Mouse (Mus musculus) embryonic facial prominence, embryonic 14.5 days (tissue): ENCODE results near the gene Neurog1. TPM values are rescaled to one million over a fixed set of nuclear protein-coding genes. Genes with fewer than 3 reads are reported as not detected.
A peak's percentile ranks its signal among the peaks of the same experiment; 100 is the strongest.

Source experiments
- ATAC-seq: fragments of 200-750 bp; cut with Nextera tagmentation; 2 replicates; pipeline ENCODE4 v1.8.0; 2017; ENCODE audit warnings: low read depth, moderate number of reproducible peaks, moderate TSS enrichment
- DNase-seq: peaks from one replicate; pipeline ENCODE4 v3.0.0-alpha.2; 2015; ENCODE audit warnings: low spot score
- H3K27ac ChIP-seq: fragments of 300-500 bp; sonication (generic); replicated peaks from 2 replicates; pipeline ENCODE4 v1.5.1; 2014; ENCODE audit warnings: low read depth, mild to moderate bottlenecking, low read length, moderate library complexity
- H3K27me3 ChIP-seq: fragments of 300-500 bp; sonication (generic); replicated peaks from 2 replicates; pipeline ENCODE4 v1.6.1; 2014; ENCODE audit warnings: low read length; ENCODE audit not compliant: control insufficient read depth, insufficient read depth
- H3K36me3 ChIP-seq: fragments of 300-500 bp; sonication (generic); 2 replicates; pipeline ENCODE4 v1.6.1; 2014; ENCODE audit warnings: low read length, mixed read lengths; ENCODE audit not compliant: control insufficient read depth, insufficient read depth
- H3K4me1 ChIP-seq: fragments of 300-500 bp; sonication (generic); 2 replicates; pipeline ENCODE4 v1.6.1; 2014; ENCODE audit warnings: antibody characterized with exemption, low read length; ENCODE audit not compliant: control insufficient read depth, insufficient read depth
- H3K4me2 ChIP-seq: fragments of 300-500 bp; sonication (generic); 2 replicates; pipeline ENCODE4 v1.6.1; 2014; ENCODE audit warnings: low read depth, mild to moderate bottlenecking, low read length, moderate library complexity, mixed read lengths
- H3K4me3 ChIP-seq: fragments of 300-500 bp; sonication (generic); 2 replicates; pipeline ENCODE4 v1.5.1; 2014; ENCODE audit warnings: low read depth, mild to moderate bottlenecking, low read length
- H3K9ac ChIP-seq: fragments of 300-500 bp; sonication (generic); 2 replicates; pipeline ENCODE4 v1.6.1; 2014; ENCODE audit warnings: low read depth, mild to moderate bottlenecking, low read length, moderate library complexity, mixed read lengths
- H3K9me3 ChIP-seq: fragments of 300-500 bp; sonication (generic); 2 replicates; pipeline ENCODE4 v1.6.1; 2016; ENCODE audit warnings: low read length; ENCODE audit not compliant: control insufficient read depth
- WGBS: fragments of 180-500 bp; shearing (Covaris S2); extraction: QIAGEN DNeasy Blood & Tissue Kit; methylation state at CpG from one replicate; pipeline ENCODE4 v1.1.7; 2014; 5-methylcytosine and 5-hydroxymethylcytosine counted together
- polyA plus RNA-seq: library from polyadenylated mRNA; unstranded; fragments of >200 nt; fragmentation: Nextera tagmentation; extraction: Ambion mirVana; gene quantifications from 2 replicates; pipeline ENCODE4 v1.2.1, GENCODE M21; 2014

Gene Neurog1
- polyA plus RNA-seq, 1 experiment from 2014 or later: 1.7 TPM

DNA sequence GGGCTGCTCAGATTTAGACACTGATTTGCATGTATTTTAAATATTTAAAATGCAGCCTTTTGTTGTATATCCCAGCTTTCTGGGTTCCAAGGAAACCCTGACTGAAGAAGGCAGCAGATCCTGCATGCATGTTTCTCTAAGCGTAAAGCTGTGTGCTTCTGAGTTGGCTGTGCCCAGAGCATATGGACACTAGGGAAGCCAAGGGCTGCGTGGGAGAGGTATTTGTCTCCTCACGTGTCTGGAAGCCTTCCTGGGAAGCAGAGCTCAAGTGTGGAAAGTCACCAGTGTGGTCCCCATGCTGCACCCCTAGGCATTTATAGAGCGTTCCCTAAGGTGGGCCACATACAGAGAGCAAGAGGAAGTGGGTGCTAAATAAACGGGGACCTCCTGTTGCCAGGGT is 13.7 kb upstream of the Neurog1 start:
- Histone ChIP-seq H3K36me3 (no peaks in the 10 kb centered on the region), H3K4me2 (no peak overlapping the region), H3K27me3 (peaks cover 32% of the 10 kb centered on the region), H3K4me1 (no peaks in the 10 kb centered on the region), H3K9ac (no peak overlapping the region), H3K9me3 (no peaks in the 10 kb centered on the region), H3K27ac (no peak overlapping the region), H3K4me3 (no peak overlapping the region)
- ATAC-seq (no peak), DNase-seq (no peak)
- 63% methylated on average over 5 of the region's 5 CpGs for WGBS

DNA sequence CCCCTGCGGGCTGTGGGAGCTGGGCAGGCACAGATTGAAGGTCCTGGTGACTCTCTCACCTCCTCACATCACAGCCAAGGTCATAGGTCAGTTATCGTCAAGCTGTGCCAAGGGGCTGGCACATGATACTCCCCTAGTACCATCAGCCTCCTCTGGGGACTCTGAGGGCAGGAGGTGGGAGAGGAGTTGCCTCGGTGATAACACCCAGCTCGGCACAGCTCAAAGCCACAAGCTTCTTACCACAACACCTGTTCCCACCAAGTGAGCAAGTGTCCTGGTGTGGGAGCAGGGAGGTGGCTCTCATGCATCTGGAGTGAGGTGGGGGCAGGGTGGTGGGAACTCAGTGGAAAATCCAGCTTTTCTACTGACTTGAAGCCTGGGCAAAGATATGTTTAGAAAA is 10.3 kb upstream of the Neurog1 start:
- Histone ChIP-seq H3K9me3 (no peaks in the 10 kb centered on the region), H3K4me3 (no peak overlapping the region), H3K27me3 (peaks cover 65% of the 10 kb centered on the region), H3K36me3 (no peaks in the 10 kb centered on the region), H3K27ac (no peak overlapping the region), H3K4me2 (no peak overlapping the region), H3K9ac (no peak overlapping the region), H3K4me1 (no peaks in the 10 kb centered on the region)
- WGBS: 38% methylated on average over 4 of the region's 4 CpGs
- DNase-seq (no peak), ATAC-seq (peak; percentile 62)

DNA sequence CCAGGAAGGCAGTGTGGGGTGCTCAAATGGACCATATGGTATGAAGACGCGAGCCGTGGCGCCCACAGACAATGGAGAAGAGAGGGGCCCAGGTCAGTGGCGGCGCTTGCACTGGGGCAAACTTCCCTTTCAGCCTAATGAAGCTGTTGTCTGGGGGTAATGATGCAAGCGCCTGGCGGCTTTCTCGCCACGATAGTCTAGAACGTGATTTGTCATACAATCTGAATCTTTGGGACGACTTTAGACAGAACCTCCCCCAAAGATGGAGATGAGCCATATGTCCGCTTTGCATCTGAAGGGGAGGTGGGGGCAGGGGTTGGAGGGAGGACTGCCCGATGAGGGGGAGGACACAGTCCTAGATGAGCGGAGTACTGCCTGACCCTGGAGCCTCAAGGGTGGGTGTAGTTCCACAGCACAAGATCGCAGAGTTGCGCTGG is 8.4 kb upstream of the Neurog1 start:
- Histone ChIP-seq H3K27ac (no peak overlapping the region), H3K9ac (no peak overlapping the region), H3K27me3 (peaks cover 84% of the 10 kb centered on the region), H3K36me3 (no peaks in the 10 kb centered on the region), H3K4me3 (no peak overlapping the region), H3K9me3 (no peaks in the 10 kb centered on the region), H3K4me2 (no peak overlapping the region), H3K4me1 (no peaks in the 10 kb centered on the region)
- DNase-seq: no peak
- no peak for ATAC-seq
- 3% methylated on average over 17 of the region's 17 CpGs for WGBS

DNA sequence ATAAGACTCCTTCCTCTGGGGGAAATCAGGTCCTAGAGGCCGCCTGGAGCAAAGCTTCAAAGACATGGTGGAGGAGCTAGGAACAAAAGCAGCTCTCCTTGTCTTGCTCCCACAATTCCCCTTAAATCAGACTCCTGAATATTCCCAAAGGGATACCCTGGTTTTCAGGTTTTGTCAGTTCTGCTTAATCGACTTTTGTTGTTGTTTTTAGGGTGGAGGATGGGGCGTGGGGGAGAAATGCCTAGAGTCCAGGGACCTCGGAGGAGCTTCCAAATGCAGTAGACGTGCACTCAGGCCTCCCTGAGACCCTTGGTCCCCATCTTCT is 7.9 kb upstream of the Neurog1 start:
- H3K36me3 ChIP-seq: no peaks in the 10 kb centered on the region
- no peaks in the 10 kb centered on the region for H3K9me3 ChIP-seq
- ATAC-seq (no peak), DNase-seq (no peak)
- WGBS: 4% methylated on average over 5 of the region's 5 CpGs
- no peaks in the 10 kb centered on the region for H3K4me1 ChIP-seq
- 0 out of 2 replicates have a peak overlapping the region, but pooled peaks have one; percentile 29 for H3K4me3 ChIP-seq
- H3K27ac ChIP-seq: no peak overlapping the region
- no peak overlapping the region for H3K9ac ChIP-seq
- peaks cover 87% of the 10 kb centered on the region for H3K27me3 ChIP-seq
- no peak overlapping the region for H3K4me2 ChIP-seq

DNA sequence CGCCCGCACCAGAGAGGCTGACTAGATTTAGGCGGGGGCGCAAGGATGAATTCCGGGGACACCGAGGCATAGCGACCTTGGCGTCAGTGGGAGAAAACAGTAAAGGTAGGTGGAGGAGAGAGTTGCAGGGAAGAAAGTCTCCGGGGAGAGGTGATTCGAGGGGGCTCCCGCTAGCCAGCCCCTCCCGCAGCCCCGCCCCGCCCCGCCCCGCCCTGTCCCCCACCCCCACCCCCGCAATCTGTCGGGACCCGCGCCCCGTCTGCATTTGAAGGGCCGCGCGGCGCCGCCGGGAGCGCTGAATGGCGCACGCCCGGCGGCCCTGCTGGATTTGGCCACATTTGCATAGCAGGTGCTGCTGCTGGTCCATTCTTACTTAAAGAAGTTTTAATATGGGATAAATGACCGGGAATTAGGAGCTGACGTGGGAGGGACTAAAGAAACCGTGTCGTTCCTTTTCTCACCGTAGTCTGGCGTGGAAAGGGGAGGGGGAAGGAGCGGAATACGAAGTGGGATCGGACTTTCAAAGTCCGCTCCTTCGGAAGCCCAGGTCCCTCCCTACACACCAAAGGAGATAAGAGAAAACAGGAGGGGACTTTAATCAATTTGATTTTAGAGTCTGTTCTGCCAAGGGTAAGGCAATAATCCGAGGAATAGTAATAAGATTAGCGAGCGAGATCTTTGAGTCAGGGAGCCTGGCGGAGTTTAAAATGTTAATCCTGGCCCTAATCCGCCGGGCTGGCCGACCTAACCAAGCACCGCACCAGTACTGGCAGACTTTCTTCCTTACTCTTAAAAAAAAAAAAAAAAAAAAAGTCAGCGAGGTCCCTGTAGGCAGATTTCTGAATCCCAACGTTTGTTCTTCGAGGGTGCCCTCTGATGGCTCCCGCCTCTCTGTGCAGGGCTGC is 7.3 kb upstream of the Neurog1 start:
- H3K4me1 ChIP-seq: no peaks in the 10 kb centered on the region
- under 1% methylated on average over 45 of the region's 55 CpGs for WGBS
- DNase-seq: no peak

DNA sequence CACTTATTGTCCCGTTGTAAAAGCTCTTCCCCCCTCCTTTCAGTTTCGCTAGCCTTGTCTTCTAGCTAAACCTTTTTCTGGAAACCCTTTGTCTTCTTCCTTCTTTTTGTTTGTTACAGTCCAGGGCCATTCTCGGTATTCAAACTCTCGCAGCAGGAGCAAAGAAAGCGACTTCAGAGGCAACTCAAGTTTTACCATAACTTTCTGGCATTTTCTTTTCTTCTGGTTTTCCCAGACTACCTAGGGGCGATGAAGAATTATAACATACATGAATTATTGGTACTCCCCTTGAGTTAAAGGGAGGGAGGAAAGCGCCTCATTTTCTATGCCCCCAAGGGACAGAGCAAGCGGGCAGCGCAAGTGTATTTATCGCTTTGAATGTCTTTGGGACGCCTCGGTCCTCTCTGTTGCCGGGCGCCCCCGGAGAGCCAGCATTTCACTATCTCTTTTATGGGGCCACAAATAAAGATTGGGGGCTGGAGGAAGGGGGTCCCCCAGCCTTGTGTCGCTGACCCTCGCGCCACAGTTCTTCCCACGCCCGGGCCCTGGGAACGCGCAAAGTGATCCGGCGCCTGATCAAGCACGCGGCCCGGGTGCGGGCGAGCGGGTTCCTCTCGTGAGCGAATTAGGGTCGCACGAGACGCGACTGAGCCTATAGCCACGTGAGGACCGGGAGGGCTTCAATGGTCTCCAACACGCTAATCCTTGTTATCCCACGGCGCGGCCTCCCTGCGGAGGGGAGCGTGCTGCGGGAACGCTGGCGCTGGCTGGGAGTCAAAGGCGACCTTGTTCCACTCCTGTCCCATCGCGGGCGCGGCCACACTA is 6.4 kb upstream of the Neurog1 start:
- H3K4me1 ChIP-seq: no peaks in the 10 kb centered on the region
- WGBS: under 1% methylated on average over 52 of the region's 52 CpGs
- peak overlapping the region; percentile 29 for H3K4me3 ChIP-seq
- H3K36me3 ChIP-seq: no peaks in the 10 kb centered on the region
- no peaks in the 10 kb centered on the region for H3K9me3 ChIP-seq
- H3K9ac ChIP-seq: 0 out of 2 replicates have a peak overlapping the region, but pooled peaks have one; percentile 1
- no peak for ATAC-seq
- no peak overlapping the region for H3K27ac ChIP-seq
- H3K4me2 ChIP-seq: peak overlapping the region; percentile 49
- DNase-seq: no peak
- H3K27me3 ChIP-seq: peaks cover 94% of the 10 kb centered on the region

More for the DNA sequence above, 7.3 kb upstream of the Neurog1 start:
- Histone ChIP-seq H3K27ac (no peak overlapping the region), H3K4me3 (peak overlapping the region; percentile 29), H3K4me2 (peak overlapping the region; percentile 49), H3K27me3 (peaks cover 87% of the 10 kb centered on the region), H3K36me3 (no peaks in the 10 kb centered on the region), H3K9me3 (no peaks in the 10 kb centered on the region), H3K9ac (0 out of 2 replicates have a peak overlapping the region, but pooled peaks have one; percentile 1)
- ATAC-seq: no peak

DNA sequence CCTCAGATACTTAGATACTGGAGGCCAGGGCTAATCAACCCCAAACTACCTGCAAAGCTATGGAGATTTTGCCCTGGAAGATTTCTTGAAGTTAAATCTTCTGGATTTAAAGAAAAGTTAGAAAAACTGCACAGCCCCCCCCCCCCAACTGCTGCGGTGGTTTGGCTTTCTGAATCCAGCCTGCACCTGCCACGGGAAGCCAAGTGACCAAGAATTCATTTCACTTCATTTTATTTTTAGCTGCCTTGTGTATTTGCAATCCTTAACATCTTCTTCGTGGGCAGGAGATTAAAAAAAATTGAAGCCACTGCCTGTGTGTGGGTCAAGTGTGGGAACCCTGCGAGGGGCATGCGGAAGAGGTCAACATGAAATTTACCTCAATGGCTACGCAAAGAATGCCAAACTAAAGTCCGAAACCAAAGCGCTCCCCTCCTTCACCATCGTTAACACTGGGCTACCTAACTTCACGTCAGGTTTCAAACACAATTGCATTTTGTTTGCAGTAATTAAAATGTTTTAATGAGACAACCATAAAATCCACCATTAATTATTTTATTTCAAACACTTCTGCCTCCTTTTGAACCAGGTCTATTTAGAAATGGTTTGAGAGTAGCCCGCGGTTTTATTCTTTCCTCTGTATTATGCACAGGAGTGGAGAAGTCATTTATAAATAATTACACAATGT is 5.6 kb upstream of the Neurog1 start:
- Histone ChIP-seq H3K4me1 (no peaks in the 10 kb centered on the region), H3K36me3 (no peaks in the 10 kb centered on the region), H3K27ac (no peak overlapping the region), H3K4me2 (0 out of 2 replicates have a peak overlapping the region, but pooled peaks have one; percentile 49), H3K9ac (no peak overlapping the region), H3K27me3 (peaks cover 99% of the 10 kb centered on the region), H3K4me3 (no peak overlapping the region), H3K9me3 (no peaks in the 10 kb centered on the region)
- no peak for DNase-seq
- no peak for ATAC-seq
- WGBS: 6% methylated on average over 12 of the region's 12 CpGs

DNA sequence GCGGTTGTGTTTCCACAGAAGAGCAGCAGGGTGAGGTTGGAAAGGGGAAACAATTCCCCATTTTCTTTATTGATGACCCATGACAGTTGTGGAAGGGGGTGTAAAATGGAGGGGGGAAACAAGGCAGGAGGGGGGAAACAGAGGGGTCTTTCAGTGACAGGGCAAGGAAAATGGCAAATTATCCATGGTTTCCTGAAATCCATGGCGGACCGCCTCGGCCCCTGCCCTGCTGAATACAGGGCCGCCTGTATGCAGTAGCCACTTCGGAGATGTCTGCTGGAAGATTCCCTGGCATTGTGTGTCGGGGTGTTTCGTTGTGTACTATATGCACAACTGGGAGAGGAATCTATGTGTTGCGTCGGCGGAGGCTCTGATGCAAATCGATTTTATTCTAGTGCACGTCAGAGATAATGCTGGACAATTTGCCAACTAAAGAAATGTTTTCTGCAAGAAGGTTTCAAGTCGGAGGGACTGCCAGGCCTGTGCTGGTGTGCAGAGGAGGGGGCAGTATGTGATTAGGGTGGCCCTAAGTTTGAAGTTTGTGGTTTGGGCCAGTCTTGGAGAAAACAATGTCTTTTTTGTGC is 4.8 kb upstream of the Neurog1 start:
- peaks cover 99% of the 10 kb centered on the region for H3K27me3 ChIP-seq
- DNase-seq: no peak
- no peaks in the 10 kb centered on the region for H3K9me3 ChIP-seq
- WGBS: 6% methylated on average over 14 of the region's 14 CpGs
- no peak overlapping the region for H3K9ac ChIP-seq
- no peak overlapping the region for H3K4me3 ChIP-seq
- no peak for ATAC-seq
- no peaks in the 10 kb centered on the region for H3K36me3 ChIP-seq
- H3K4me1 ChIP-seq: 0 out of 2 replicates have a peak, but pooled peaks cover 5% of the 10 kb centered on the region
- H3K4me2 ChIP-seq: no peak overlapping the region
- no peak overlapping the region for H3K27ac ChIP-seq
